Mouse (Mus musculus): Measurements from ENCODE around the gene Dkk3. TPM values are rescaled to one million over a fixed set of nuclear protein-coding genes. Genes with fewer than 3 reads are reported as not detected.
"Not testable (repeated sequence)": the region's sequence is repeated elsewhere in the genome, so short reads cannot be mapped to it uniquely, and the experiment has no call there.

Gene Dkk3
- polyA plus RNA-seq, 1 experiment from 2014 or later = 18.5 TPM

GRCm38 (mm10) chr7:112183258-112183841, 24.5 kb upstream of the Dkk3 start:
- ATAC-seq (ENCODE audit: low FRiP score, low TSS enrichment) (peak; percentile 32; the same call in 1 of the 2 replicates), DNase-seq (peak; percentile 88)
- 36% methylated on average over 5 of the region's 5 CpGs for WGBS
- Histone ChIP-seq H3K36me3 (ENCODE audit: control insufficient read depth, insufficient read depth, low read length) (no peaks in the 10 kb centered on the region), H3K27ac (replicated peaks; ENCODE audit: low read depth, low read length) (no peak overlapping the region), H3K4me3 (replicated peaks; ENCODE audit: low read depth, low read length) (no peak overlapping the region), H3K9ac (replicated peaks; ENCODE audit: low read length) (no peak overlapping the region), H3K4me1 (ENCODE audit: control insufficient read depth, insufficient read depth, low read length) (no peaks in the 10 kb centered on the region), H3K27me3 (ENCODE audit: control insufficient read depth, insufficient read depth, low read length) (no peaks in the 10 kb centered on the region), H3K4me2 (ENCODE audit: low read length) (no peak overlapping the region), H3K9me3 (ENCODE audit: control insufficient read depth, low read length) (no peaks in the 10 kb centered on the region)

GRCm38 (mm10) chr7:112180235-112180705, 21.4 kb upstream of the Dkk3 start:
- no peaks in the 10 kb centered on the region for H3K4me1 ChIP-seq (ENCODE audit: control insufficient read depth, insufficient read depth, low read length)
- no peak overlapping the region for H3K27ac ChIP-seq (replicated peaks; ENCODE audit: low read depth, low read length)
- DNase-seq = peak; percentile 88
- peak; percentile 57 for ATAC-seq (ENCODE audit: low FRiP score, low TSS enrichment)
- H3K36me3 ChIP-seq (ENCODE audit: control insufficient read depth, insufficient read depth, low read length) = no peaks in the 10 kb centered on the region
- 16% methylated on average over 10 of the region's 10 CpGs for WGBS
- H3K27me3 ChIP-seq (ENCODE audit: control insufficient read depth, insufficient read depth, low read length) = no peaks in the 10 kb centered on the region
- H3K4me3 ChIP-seq (replicated peaks; ENCODE audit: low read depth, low read length) = no peak overlapping the region
- no peaks in the 10 kb centered on the region for H3K9me3 ChIP-seq (ENCODE audit: control insufficient read depth, low read length)
- H3K9ac ChIP-seq (replicated peaks; ENCODE audit: low read length) = no peak overlapping the region
- peak overlapping the region; percentile 4; the same call in 1 of the 2 replicates for H3K4me2 ChIP-seq (ENCODE audit: low read length)

- WGBS = 83% methylated on average over 2 of the region's 2 CpGs
- no peak overlapping the region for H3K4me2 ChIP-seq (ENCODE audit: low read length)
- H3K9ac ChIP-seq (replicated peaks; ENCODE audit: low read length) = no peak overlapping the region
- no peaks in the 10 kb centered on the region for H3K4me1 ChIP-seq (ENCODE audit: control insufficient read depth, insufficient read depth, low read length)
- ATAC-seq (ENCODE audit: low FRiP score, low TSS enrichment) (no peak), DNase-seq (no peak)
- no peaks in the 10 kb centered on the region for H3K36me3 ChIP-seq (ENCODE audit: control insufficient read depth, insufficient read depth, low read length)
- H3K27ac ChIP-seq (replicated peaks; ENCODE audit: low read depth, low read length) = no peak overlapping the region
- H3K27me3 ChIP-seq (ENCODE audit: control insufficient read depth, insufficient read depth, low read length) = no peaks in the 10 kb centered on the region
- H3K9me3 ChIP-seq (ENCODE audit: control insufficient read depth, low read length) = no peaks in the 10 kb centered on the region
- no peak overlapping the region for H3K4me3 ChIP-seq (replicated peaks; ENCODE audit: low read depth, low read length)
Measured at GRCm38 (mm10) chr7:112176627-112177026, 17.8 kb upstream of the Dkk3 start.

GRCm38 (mm10) chr7:112172669-112173068, 13.8 kb upstream of the Dkk3 start:
- no peak overlapping the region for H3K4me3 ChIP-seq (replicated peaks; ENCODE audit: low read depth, low read length)
- H3K36me3 ChIP-seq (ENCODE audit: control insufficient read depth, insufficient read depth, low read length) = no peaks in the 10 kb centered on the region
- 78% methylated on average over 4 of the region's 4 CpGs for WGBS
- no peaks in the 10 kb centered on the region for H3K9me3 ChIP-seq (ENCODE audit: control insufficient read depth, low read length)
- no peak overlapping the region for H3K4me2 ChIP-seq (ENCODE audit: low read length)
- H3K27ac ChIP-seq (replicated peaks; ENCODE audit: low read depth, low read length) = no peak overlapping the region
- no peak for DNase-seq
- ATAC-seq (ENCODE audit: low FRiP score, low TSS enrichment) = no peak
- 0 out of 2 replicates have a peak, but pooled peaks cover 3% of the 10 kb centered on the region for H3K4me1 ChIP-seq (ENCODE audit: control insufficient read depth, insufficient read depth, low read length)
- no peak overlapping the region for H3K9ac ChIP-seq (replicated peaks; ENCODE audit: low read length)
- H3K27me3 ChIP-seq (ENCODE audit: control insufficient read depth, insufficient read depth, low read length) = no peaks in the 10 kb centered on the region

- Histone ChIP-seq H3K9ac (replicated peaks; ENCODE audit: low read length) (no peak overlapping the region), H3K4me3 (replicated peaks; ENCODE audit: low read depth, low read length) (no peak overlapping the region), H3K4me1 (ENCODE audit: control insufficient read depth, insufficient read depth, low read length) (0 out of 2 replicates have a peak, but pooled peaks cover 3% of the 10 kb centered on the region), H3K4me2 (ENCODE audit: low read length) (no peak overlapping the region), H3K36me3 (ENCODE audit: control insufficient read depth, insufficient read depth, low read length) (no peaks in the 10 kb centered on the region), H3K27me3 (ENCODE audit: control insufficient read depth, insufficient read depth, low read length) (no peaks in the 10 kb centered on the region), H3K27ac (replicated peaks; ENCODE audit: low read depth, low read length) (no peak overlapping the region), H3K9me3 (ENCODE audit: control insufficient read depth, low read length) (no peaks in the 10 kb centered on the region)
- DNase-seq = peak; percentile 49
- peak; percentile 27; the same call in 1 of the 2 replicates for ATAC-seq (ENCODE audit: low FRiP score, low TSS enrichment)
- WGBS = 19% methylated on average over 10 of the region's 10 CpGs
Measured at GRCm38 (mm10) chr7:112169955-112170692, 11.3 kb upstream of the Dkk3 start.

DNA sequence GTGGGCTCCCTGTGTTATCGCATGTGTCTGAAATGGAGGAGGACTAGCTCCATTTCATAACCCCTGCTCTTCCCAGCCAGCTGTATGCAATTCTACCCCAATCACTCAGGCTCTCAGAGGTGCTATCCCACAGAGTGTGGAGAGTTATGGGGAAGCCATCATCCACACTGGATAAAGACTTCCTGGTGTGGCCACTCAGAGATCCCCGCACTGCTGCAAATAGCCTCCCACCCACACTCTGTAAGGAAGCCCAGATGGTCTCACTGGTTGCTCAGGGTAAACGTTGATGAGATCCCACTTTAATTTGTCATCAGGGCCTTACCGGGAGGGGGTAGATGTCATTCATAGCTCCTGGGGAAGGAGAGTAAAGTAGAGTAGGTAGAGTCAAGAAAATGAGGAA, 6.7 kb upstream of the Dkk3 start:
- Histone ChIP-seq H3K9me3 (ENCODE audit: control insufficient read depth, low read length) (no peaks in the 10 kb centered on the region), H3K4me1 (ENCODE audit: control insufficient read depth, insufficient read depth, low read length) (0 out of 2 replicates have a peak, but pooled peaks cover 3% of the 10 kb centered on the region), H3K4me2 (ENCODE audit: low read length) (no peak overlapping the region), H3K4me3 (replicated peaks; ENCODE audit: low read depth, low read length) (no peak overlapping the region), H3K27ac (replicated peaks; ENCODE audit: low read depth, low read length) (no peak overlapping the region), H3K9ac (replicated peaks; ENCODE audit: low read length) (no peak overlapping the region), H3K27me3 (ENCODE audit: control insufficient read depth, insufficient read depth, low read length) (no peaks in the 10 kb centered on the region), H3K36me3 (ENCODE audit: control insufficient read depth, insufficient read depth, low read length) (no peaks in the 10 kb centered on the region)
- DNase-seq = no peak
- WGBS = 84% methylated on average over 4 of the region's 4 CpGs
- ATAC-seq (ENCODE audit: low FRiP score, low TSS enrichment) = no peak

GRCm38 (mm10) chr7:112165032-112165431, 6.2 kb upstream of the Dkk3 start:
- not testable (repeated sequence) for H3K4me1 ChIP-seq (ENCODE audit: control insufficient read depth, insufficient read depth, low read length); H3K9ac ChIP-seq (replicated peaks; ENCODE audit: low read length); H3K27ac ChIP-seq (replicated peaks; ENCODE audit: low read depth, low read length); H3K4me2 ChIP-seq (ENCODE audit: low read length); H3K36me3 ChIP-seq (ENCODE audit: control insufficient read depth, insufficient read depth, low read length); ATAC-seq (ENCODE audit: low FRiP score, low TSS enrichment); H3K27me3 ChIP-seq (ENCODE audit: control insufficient read depth, insufficient read depth, low read length); H3K4me3 ChIP-seq (replicated peaks; ENCODE audit: low read depth, low read length); DNase-seq; H3K9me3 ChIP-seq (ENCODE audit: control insufficient read depth, low read length)
- WGBS = 90% methylated on average over 4 of the region's 4 CpGs

DNA sequence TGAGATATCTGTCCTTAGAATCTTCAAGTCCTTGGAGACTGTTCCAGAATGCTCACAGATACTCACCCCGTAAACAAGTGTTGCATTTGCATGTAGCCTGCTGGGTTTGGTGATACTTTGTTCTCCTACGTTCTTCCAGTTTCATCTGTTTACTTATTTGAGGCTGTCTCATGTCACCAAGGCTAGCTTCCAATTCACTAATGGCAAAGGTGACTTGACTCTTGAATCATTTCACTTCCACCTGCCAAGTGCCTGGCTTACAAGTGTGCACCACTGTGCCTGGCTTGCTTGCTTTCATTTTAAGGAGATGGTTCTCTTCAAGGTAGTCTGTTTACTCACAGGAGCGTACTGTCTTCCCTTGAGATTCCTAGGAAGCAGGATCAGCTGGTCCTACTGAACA, 5.6 kb upstream of the Dkk3 start:
- no peak for ATAC-seq (ENCODE audit: low FRiP score, low TSS enrichment)
- H3K36me3 ChIP-seq (ENCODE audit: control insufficient read depth, insufficient read depth, low read length) = no peaks in the 10 kb centered on the region
- no peaks in the 10 kb centered on the region for H3K4me1 ChIP-seq (ENCODE audit: control insufficient read depth, insufficient read depth, low read length)
- no peak overlapping the region for H3K4me2 ChIP-seq (ENCODE audit: low read length)
- DNase-seq = no peak
- H3K4me3 ChIP-seq (replicated peaks; ENCODE audit: low read depth, low read length) = no peak overlapping the region
- no peaks in the 10 kb centered on the region; the same call in 1 of the 2 replicates for H3K27me3 ChIP-seq (ENCODE audit: control insufficient read depth, insufficient read depth, low read length)
- no peak overlapping the region for H3K27ac ChIP-seq (replicated peaks; ENCODE audit: low read depth, low read length)
- 86% methylated on average over 3 of the region's 3 CpGs for WGBS
- no peak overlapping the region for H3K9ac ChIP-seq (replicated peaks; ENCODE audit: low read length)
- no peaks in the 10 kb centered on the region for H3K9me3 ChIP-seq (ENCODE audit: control insufficient read depth, low read length)

Data from midbrain, embryonic 14.5 days (tissue).